Mouse (Mus musculus) spleen, embryonic (tissue): ENCODE results near the gene Gm20683.

Source experiments
- CTCF ChIA-PET: fragments of 350-600 bp; sonication (Branson Sonifier 250); formaldehyde crosslinking; loops from one replicate; lab custom pipeline; 2022; lab: Charles Lee

The Gm20683 gene

GRCm38 (mm10) chr17:25874148-25874720 is 32.7 kb upstream of the Gm20683 start:
- CTCF ChIA-PET: interaction anchor here (0.7 kb wide), 1 partner anchor 389 kb away, joined by 5 read pairs; no protein-coding TSS in a partner anchor

GRCm38 (mm10) chr17:25873405-25874147 is 32.0 kb upstream of the Gm20683 start:
- CTCF ChIA-PET: interaction anchor here (0.7 kb wide), 1 partner anchor 390 kb away, joined by 5 read pairs; no protein-coding TSS in a partner anchor

GRCm38 (mm10) chr17:25872676-25873075 is 31.1 kb upstream of the Gm20683 start:
- CTCF ChIA-PET: no interaction called here

- CTCF ChIA-PET: interaction anchor here (0.9 kb wide), 1 partner anchor 114 kb away, joined by 3 read pairs; the partner anchor contains the start of gene Capn15
Measured at GRCm38 (mm10) chr17:25871566-25871965, 30.0 kb upstream of the Gm20683 start.

GRCm38 (mm10) chr17:25869954-25870353 is 28.4 kb upstream of the Gm20683 start:
- CTCF ChIA-PET: interaction anchor here (0.6 to 0.8 kb wide), 2 partner anchors 25 to 35 kb away, joined by 3 to 4 read pairs; no protein-coding TSS in a partner anchor

GRCm38 (mm10) chr17:25869498-25869897 is 27.9 kb upstream of the Gm20683 start:
- CTCF ChIA-PET: interaction anchor here (1.0 kb wide), 1 partner anchor 139 kb away, joined by 3 read pairs; no protein-coding TSS in a partner anchor

GRCm38 (mm10) chr17:25868601-25869191 is 27.1 kb upstream of the Gm20683 start, which contains the start of gene Mcrip2:
Gene Mcrip2, minus strand, starts transcription at chr17:25868764.
- CTCF ChIA-PET: interaction anchor here (0.6 to 1.0 kb wide), 2 partner anchors 25 to 140 kb away, joined by 3 to 4 read pairs; no protein-coding TSS in a partner anchor

- CTCF ChIA-PET: interaction anchor here (0.6 to 1.0 kb wide), 2 partner anchors 24 to 141 kb away, joined by 3 to 4 read pairs; no protein-coding TSS in a partner anchor
Measured at GRCm38 (mm10) chr17:25867836-25868600, 26.5 kb upstream of the Gm20683 start.

- CTCF ChIA-PET: no interaction called here
Measured at GRCm38 (mm10) chr17:25867509-25867835, 25.9 kb upstream of the Gm20683 start.

GRCm38 (mm10) chr17:25866172-25866571 is 24.6 kb upstream of the Gm20683 start:
- CTCF ChIA-PET: no interaction called here

- CTCF ChIA-PET: no interaction called here
Measured at GRCm38 (mm10) chr17:25865288-25865687, 23.7 kb upstream of the Gm20683 start.

GRCm38 (mm10) chr17:25864311-25864710 is 22.7 kb upstream of the Gm20683 start:
- CTCF ChIA-PET: interaction anchor here (0.7 kb wide), 1 partner anchor 231 kb away, joined by 3 read pairs; the partner anchor contains the start of gene Nme4

GRCm38 (mm10) chr17:25863681-25864080 is 22.1 kb upstream of the Gm20683 start:
- CTCF ChIA-PET: interaction anchor here (0.7 kb wide), 1 partner anchor 232 kb away, joined by 3 read pairs; the partner anchor contains the start of gene Nme4

- CTCF ChIA-PET: interaction anchor here (0.6 kb wide), 1 partner anchor 29 kb away, joined by 3 read pairs; the partner anchor contains the start of gene Stub1
Measured at GRCm38 (mm10) chr17:25861704-25862612, 20.4 kb upstream of the Gm20683 start.

GRCm38 (mm10) chr17:25860832-25861703 is 19.5 kb upstream of the Gm20683 start, which contains the start of gene Wdr90:
Gene Wdr90, minus strand, starts transcription at chr17:25861501.
- CTCF ChIA-PET: interaction anchor here (0.6 to 1.6 kb wide), 2 partner anchors 27 to 28 kb away, joined by 3 to 4 read pairs; partner anchors contain the start of gene Stub1

GRCm38 (mm10) chr17:25860229-25860628 is 18.7 kb upstream of the Gm20683 start:
- CTCF ChIA-PET: interaction anchor here (1.6 kb wide), 1 partner anchor 27 kb away, joined by 4 read pairs; the partner anchor contains the start of gene Stub1

GRCm38 (mm10) chr17:25844396-25844901 is 2.9 kb upstream of the Gm20683 start, which contains the start of gene Rhot2:
Gene Rhot2, minus strand, starts transcription at chr17:25844851.
- CTCF ChIA-PET: interaction anchor here (0.6 to 0.7 kb wide), 2 partner anchors 9 to 166 kb away, joined by 3 to 5 read pairs; no protein-coding TSS in a partner anchor
